Mouse (Mus musculus) ovary, adult 18-20 months (tissue): ENCODE data around the gene Cfhr1.

Source experiments
- DNase-seq: peaks from one replicate; pipeline ENCODE4 v3.0.0; 2022; ENCODE audit warnings: low spot score, mixed read lengths

Gene Cfhr1

GRCm38 (mm10) chr1:139560024-139560423 lies at the start of gene Cfhr1:
TSS of gene Cfhr1 (minus strand) at chr1:139560272.
- no peak for DNase-seq

- DNase-seq: no peak
Measured at GRCm38 (mm10) chr1:139551311-139551710, 8.8 kb downstream of the Cfhr1 start.

GRCm38 (mm10) chr1:139548536-139548935 lies 11.5 kb downstream of the Cfhr1 start:
- DNase-seq: no peak

GRCm38 (mm10) chr1:139514556-139514955 lies 45.5 kb downstream of the Cfhr1 start:
- no peak for DNase-seq

GRCm38 (mm10) chr1:139501258-139501752 lies 58.8 kb downstream of the Cfhr1 start, which contains the start of gene F13b:
TSS of gene F13b (plus strand) at chr1:139501702.
- DNase-seq: no peak

- no peak for DNase-seq
Measured at GRCm38 (mm10) chr1:139499751-139500150, 60.3 kb downstream of the Cfhr1 start.
